Mouse (Mus musculus) lung, adult 2 months (tissue): ENCODE data around the gene Pde6b.

Experiments used
- CTCF ChIP-seq: fragments of 200-500 bp; IDR thresholded peaks from 2 replicates; pipeline ENCODE4 v1.5.1; 2011; ENCODE audit warnings: mild to moderate bottlenecking, low read length, control low read depth; ENCODE audit not compliant: insufficient read depth
- POLR2A ChIP-seq: fragments of 200-500 bp; IDR thresholded peaks from 2 replicates; pipeline ENCODE4 v1.6.1; 2011; ENCODE audit warnings: low read depth, mild to moderate bottlenecking, control low read depth, low read length, borderline replicate concordance; ENCODE audit errors: extremely low read depth

DNA sequence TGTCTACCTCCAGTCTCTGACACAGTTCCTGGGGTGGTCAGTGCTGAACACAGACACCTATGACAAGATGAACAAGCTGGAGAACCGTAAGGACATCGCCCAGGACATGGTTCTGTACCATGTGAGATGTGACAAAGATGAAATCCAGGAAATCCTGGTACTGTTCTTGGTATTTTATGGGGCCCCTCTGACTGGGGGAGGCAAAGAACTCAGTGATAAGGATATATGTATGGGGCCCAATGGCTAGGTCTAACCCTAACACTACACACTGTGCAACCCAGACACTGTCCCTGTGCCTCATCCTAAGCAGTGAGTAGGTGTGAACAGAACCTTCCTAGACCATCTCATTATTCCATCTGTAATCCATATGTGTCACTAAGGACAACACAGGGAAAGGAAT lies 35.2 kb downstream of the Pde6b start:
- TF ChIP-seq CTCF (no peak), POLR2A (no peak)
